ENCODE assay signal across 8 mouse cellular contexts in the genomic region with DNA sequence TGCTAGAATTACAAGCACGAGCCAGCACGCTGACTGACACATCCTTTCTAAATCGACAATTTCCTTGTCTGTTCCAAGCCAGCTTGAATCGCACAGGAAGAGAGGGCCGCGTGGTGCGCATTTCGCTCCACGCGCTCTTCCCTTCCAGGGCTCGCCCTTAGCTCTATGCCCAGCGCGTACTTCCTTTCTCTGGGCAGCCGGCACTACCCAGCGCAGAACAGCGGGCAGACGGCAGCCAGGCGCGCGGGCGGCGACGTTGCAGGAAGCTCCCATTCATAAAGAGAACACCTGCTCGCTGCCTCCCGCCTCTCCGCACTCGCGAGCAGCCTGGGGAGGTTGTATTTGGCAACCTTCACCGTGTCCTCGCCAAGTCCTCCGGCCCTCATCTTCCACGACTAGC. TPM values are rescaled to one million over a fixed set of nuclear protein-coding genes. Genes with fewer than 3 reads are reported as not detected.
DNase-seq lines count a peak whose midpoint lies in the region; ATAC-seq and TF ChIP-seq lines count a peak whose summit lies in the region.

No protein-coding gene starts in this region.

- no peaks in the 10 kb centered on the region for H3K27me3 ChIP-seq in testis, adult 2 months (ENCODE audit: control insufficient read depth, insufficient read depth, low read length)
- H3K27me3 ChIP-seq in hindbrain, embryonic 10.5 days (ENCODE audit: insufficient read depth, poor library complexity, severe bottlenecking): peaks cover 87% of the 10 kb centered on the region
- peaks cover 63% of the 10 kb centered on the region for H3K27me3 ChIP-seq in limb, embryonic 11.5 days (ENCODE audit: control insufficient read depth, insufficient read depth, low read length)

- no peak overlapping the region for H3K27ac ChIP-seq in testis, adult 2 months (ENCODE audit: control insufficient read depth, insufficient read depth, low read depth, low read length)
- H3K27ac ChIP-seq in hindbrain, embryonic 10.5 days: peak overlapping the region; percentile 85
- no peak overlapping the region for H3K27ac ChIP-seq in limb, embryonic 11.5 days (replicated peaks; ENCODE audit: low read depth, low read length)

- DNase-seq in CD4-positive, CD25-positive, alpha-beta regulatory T cell, adult 2 months (ENCODE audit: low read depth, low spot score): peak; percentile 18
- DNase-seq in testis, postnatal 10 days (ENCODE audit: low spot score): no peak
- peak; percentile 50 for DNase-seq in hindbrain, embryonic 10.5 days (ENCODE audit: low spot score)
- DNase-seq in limb, embryonic 11.5 days (ENCODE audit: low spot score): peak; percentile 30
- DNase-seq in retina, postnatal 1 day: peak; percentile 75

- peak overlapping the region; percentile 51 for H3K4me3 ChIP-seq in testis, adult 2 months (ENCODE audit: control insufficient read depth, low read depth, low read length)
- H3K4me3 ChIP-seq in hindbrain, embryonic 10.5 days: peak overlapping the region; percentile 67
- H3K4me3 ChIP-seq in limb, embryonic 11.5 days (ENCODE audit: low read depth, low read length): peak overlapping the region; percentile 53

- no peak for TF ChIP-seq CTCF in testis, adult 2 months (IDR thresholded peaks at IDR 0.05; ENCODE audit: control insufficient read depth, insufficient read depth, insufficient replicate concordance, low read depth, low read length)

- no peak overlapping the region for H3K9ac ChIP-seq in limb, embryonic 11.5 days (ENCODE audit: low read length)

- WGBS in hindbrain, embryonic 10.5 days: 1% methylated on average over 32 of the region's 32 CpGs
- 1% methylated on average over 32 of the region's 32 CpGs for WGBS in limb, embryonic 11.5 days

- TF ChIP-seq POLR2A in testis, adult 2 months (IDR thresholded peaks at IDR 0.05; ENCODE audit: control insufficient read depth, low read depth, low read length): no peak

- no peak for ATAC-seq in CD4-positive, CD25-positive, alpha-beta regulatory T cell, adult 4 months
- no peak for ATAC-seq in limb, embryonic 11.5 days (ENCODE audit: insufficient number of reproducible peaks, low FRiP score, low TSS enrichment, low read depth)
- ATAC-seq in erythroid progenitor cell, adult 5-6 weeks (replicated peaks; ENCODE audit: low FRiP score, poor library complexity, severe bottlenecking): no peak

- no peaks in the 10 kb centered on the region for H3K36me3 ChIP-seq in testis, adult 2 months (ENCODE audit: control insufficient read depth, insufficient read depth, low read length)
- H3K36me3 ChIP-seq in hindbrain, embryonic 10.5 days: no peaks in the 10 kb centered on the region
- H3K36me3 ChIP-seq in limb, embryonic 11.5 days (ENCODE audit: control insufficient read depth, insufficient read depth, low read length): no peaks in the 10 kb centered on the region; the same call in 1 of the 2 replicates

- H3K4me1 ChIP-seq in testis, adult 2 months (ENCODE audit: control insufficient read depth, insufficient read depth, low read length): peaks cover 19% of the 10 kb centered on the region
- H3K4me1 ChIP-seq in hindbrain, embryonic 10.5 days (replicated peaks): peaks cover 38% of the 10 kb centered on the region
- H3K4me1 ChIP-seq in limb, embryonic 11.5 days (ENCODE audit: control insufficient read depth, insufficient read depth, low read length): peaks cover 16% of the 10 kb centered on the region; the same call in 1 of the 2 replicates

- peak overlapping the region; percentile 100 for H3K4me2 ChIP-seq in limb, embryonic 11.5 days (ENCODE audit: low read depth, severe bottlenecking)

- H3K9me3 ChIP-seq in hindbrain, embryonic 10.5 days: no peaks in the 10 kb centered on the region
- no peaks in the 10 kb centered on the region for H3K9me3 ChIP-seq in limb, embryonic 11.5 days (ENCODE audit: control insufficient read depth, low read length)

RNA-seq across cellular contexts. Expression of gene Trim67, which starts 0.7 kb away (rescaled TPM):
- polyA plus RNA-seq in CD4-positive, CD25-positive, alpha-beta regulatory T cell, adult 4 months (2017; shearing (Covaris generic)): not detected
- 0.43 and 0.49 TPM in 2 replicates for polyA plus RNA-seq in testis, adult 2 months (2012; rRNA removed)
- 0.81 and 3.3 TPM in 2 replicates for polyA plus RNA-seq in hindbrain, embryonic 10.5 days (2016; fragmentation: Nextera tagmentation; extraction: Ambion mirVana)
- polyA plus RNA-seq in limb, embryonic 11.5 days (2014; fragmentation: Nextera tagmentation; extraction: Ambion mirVana): 0.01 TPM in 1 of 2 replicates, not detected in the other
- total RNA-seq in erythroid progenitor cell, adult 5-6 weeks (2015; ENCODE audit: low replicate concordance): not detected in 2 replicates
- total RNA-seq in erythroid progenitor cell, adult 5-6 weeks (2017; ENCODE audit: low replicate concordance): not detected in 2 replicates

RNA-seq across cellular contexts. Expression of gene Fam89a, which starts 40.6 kb away (rescaled TPM):
- under 1 TPM; 0.73 to 0.80 TPM for polyA plus RNA-seq in CD4-positive, CD25-positive, alpha-beta regulatory T cell, adult 4 months (2017; shearing (Covaris generic))
- 10.9 and 11.2 TPM in 2 replicates for polyA plus RNA-seq in testis, adult 2 months (2012; rRNA removed)
- polyA plus RNA-seq in hindbrain, embryonic 10.5 days (2016; fragmentation: Nextera tagmentation; extraction: Ambion mirVana): 4.3 and 6.7 TPM in 2 replicates
- polyA plus RNA-seq in limb, embryonic 11.5 days (2014; fragmentation: Nextera tagmentation; extraction: Ambion mirVana): 3.7 and 4.5 TPM in 2 replicates
- total RNA-seq in erythroid progenitor cell, adult 5-6 weeks (2015; ENCODE audit: low replicate concordance): not detected in 2 replicates
- not detected in 2 replicates for total RNA-seq in erythroid progenitor cell, adult 5-6 weeks (2017; ENCODE audit: low replicate concordance)
